Mouse (Mus musculus): ENCODE data around the gene Dnase2b.

DNA sequence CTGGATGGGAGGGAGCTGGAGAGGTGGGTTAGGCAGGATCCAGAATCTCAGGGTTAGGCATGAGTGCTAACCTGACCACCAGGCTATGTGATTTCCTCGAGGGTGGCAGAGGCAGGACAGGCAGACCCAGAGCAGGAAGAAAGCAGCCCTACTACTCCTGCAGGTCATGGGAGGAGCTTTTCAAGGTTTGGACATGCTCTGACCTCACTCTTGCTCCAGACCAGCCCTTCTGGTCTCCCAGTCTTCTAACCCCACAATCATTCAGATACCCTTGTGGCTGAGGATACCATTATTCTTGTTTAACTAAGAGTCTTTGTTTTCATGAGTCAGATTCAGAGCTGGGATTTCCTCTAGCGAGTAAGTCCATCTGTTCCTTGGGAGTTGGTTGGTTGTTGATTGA lies 37.8 kb downstream of the Dnase2b start:
- TF ChIP-seq POLR2A (IDR thresholded peaks at IDR 0.05; ENCODE audit: insufficient read depth, low read depth, low read length), result no peak
- no peak for TF ChIP-seq CTCF (IDR thresholded peaks at IDR 0.05; ENCODE audit: insufficient read depth, low read depth, low read length)
